12 mouse cellular contexts compared by ENCODE assay signal in genomic region chr6:52962600-52963429, GRCm38 (mm10).
DNase-seq lines count a peak whose midpoint lies in the region; ATAC-seq and TF ChIP-seq lines count a peak whose summit lies in the region.
"Had no signal": no experiment of that assay in that cellular context is flagged by ENCODE, and none has a peak within 500 bp of the region (broad histone marks: within the 10 kb centered on the region; RNA-seq: fewer than 3 reads in every experiment).

No protein-coding gene starts in this region.

- no peak for TF ChIP-seq EP300 in lung, postnatal 0 days (IDR thresholded peaks at IDR 0.05)
- no peak for TF ChIP-seq EP300 in stomach, postnatal 0 days (optimal IDR thresholded peaks at IDR 0.05)

- TF ChIP-seq CTCF in lung, postnatal 0 days (IDR thresholded peaks at IDR 0.05), result no peak
- TF ChIP-seq CTCF in stomach, postnatal 0 days (IDR thresholded peaks at IDR 0.05; ENCODE audit: low read depth), result no peak

- 72% methylated on average over 4 of the region's 4 CpGs for WGBS in heart, embryonic 10.5 days
- WGBS in lung, postnatal 0 days, result 45% methylated on average over 4 of the region's 4 CpGs
- WGBS in stomach, postnatal 0 days, result 55% methylated on average over 4 of the region's 4 CpGs
- 69% methylated on average over 4 of the region's 4 CpGs for WGBS in forebrain, embryonic 15.5 days

- H3K27me3 ChIP-seq in heart, embryonic 10.5 days (ENCODE audit: insufficient read depth, poor library complexity, severe bottlenecking), result no peaks in the 10 kb centered on the region
- no peaks in the 10 kb centered on the region for H3K27me3 ChIP-seq in lung, postnatal 0 days (replicated peaks; ENCODE audit: insufficient read depth, low read length)
- H3K27me3 ChIP-seq in stomach, postnatal 0 days (ENCODE audit: control insufficient read depth, insufficient read depth, low read length), result no peaks in the 10 kb centered on the region
- H3K27me3 ChIP-seq in forebrain, embryonic 15.5 days, result no peaks in the 10 kb centered on the region
- H3K27me3 ChIP-seq: liver, embryonic 15.5 days had no signal

- no peak overlapping the region for H3K4me2 ChIP-seq in lung, postnatal 0 days (replicated peaks; ENCODE audit: low read depth, low read length)
- no peak overlapping the region for H3K4me2 ChIP-seq in stomach, postnatal 0 days (replicated peaks; ENCODE audit: low read depth)
- no peak overlapping the region for H3K4me2 ChIP-seq in forebrain, embryonic 15.5 days (replicated peaks)
- H3K4me2 ChIP-seq: liver, embryonic 15.5 days had no signal

- peak overlapping the region; percentile 82 for H3K27ac ChIP-seq in heart, embryonic 10.5 days
- no peak overlapping the region for H3K27ac ChIP-seq in lung, postnatal 0 days (ENCODE audit: low read length)
- 0 out of 2 replicates have a peak overlapping the region, but pooled peaks have one; percentile 24 for H3K27ac ChIP-seq in stomach, postnatal 0 days (replicated peaks)
- H3K27ac ChIP-seq in forebrain, embryonic 15.5 days (replicated peaks), result no peak overlapping the region
- H3K27ac ChIP-seq: liver, embryonic 15.5 days had no signal

- peak; percentile 38 for ATAC-seq in lung, postnatal 0 days
- no peak for ATAC-seq in stomach, postnatal 0 days (ENCODE audit: low FRiP score, low TSS enrichment)
- ATAC-seq in forebrain, embryonic 15.5 days (replicated peaks), result no peak

- no peak for DNase-seq in heart, embryonic 10.5 days (ENCODE audit: low spot score)
- DNase-seq in heart, adult 18-20 months, result no peak
- DNase-seq in lung, postnatal 0 days (ENCODE audit: low spot score), result no peak
- no peak for DNase-seq in lung, adult 18-20 months
- DNase-seq in induced T-regulatory cell, adult 2 months (ENCODE audit: low read depth), result peak; percentile 47
- peak; percentile 12 for DNase-seq in stomach, postnatal 0 days (ENCODE audit: low spot score)
- no peak for DNase-seq in neural tube, embryonic 10.5 days (ENCODE audit: extremely low spot score, low spot score)
- DNase-seq: kidney, adult 8-10 months; layer of hippocampus, postnatal 36 days; midbrain, embryonic 14.5 days had no signal

- H3K9ac ChIP-seq in lung, postnatal 0 days (replicated peaks; ENCODE audit: low read depth), result no peak overlapping the region
- no peak overlapping the region for H3K9ac ChIP-seq in stomach, postnatal 0 days (ENCODE audit: low read length)
- no peak overlapping the region for H3K9ac ChIP-seq in forebrain, embryonic 15.5 days (replicated peaks)
- H3K9ac ChIP-seq: liver, embryonic 15.5 days had no signal

- H3K4me3 ChIP-seq in heart, embryonic 10.5 days, result no peak overlapping the region
- no peak overlapping the region for H3K4me3 ChIP-seq in lung, postnatal 0 days (ENCODE audit: low read depth, low read length)
- no peak overlapping the region for H3K4me3 ChIP-seq in stomach, postnatal 0 days (ENCODE audit: low read depth, low read length)
- no peak overlapping the region for H3K4me3 ChIP-seq in forebrain, embryonic 15.5 days
- H3K4me3 ChIP-seq: liver, embryonic 15.5 days had no signal

- no peaks in the 10 kb centered on the region for H3K9me3 ChIP-seq in heart, embryonic 10.5 days
- no peaks in the 10 kb centered on the region for H3K9me3 ChIP-seq in lung, postnatal 0 days (ENCODE audit: low read length)
- H3K9me3 ChIP-seq in stomach, postnatal 0 days (ENCODE audit: control insufficient read depth, low read length), result no peaks in the 10 kb centered on the region
- no peaks in the 10 kb centered on the region for H3K9me3 ChIP-seq in forebrain, embryonic 15.5 days
- H3K9me3 ChIP-seq: liver, embryonic 15.5 days had no signal

- peaks cover 61% of the 10 kb centered on the region for H3K4me1 ChIP-seq in heart, embryonic 10.5 days
- H3K4me1 ChIP-seq in lung, postnatal 0 days (ENCODE audit: insufficient read depth, low read depth, low read length), result peaks cover 4% of the 10 kb centered on the region
- H3K4me1 ChIP-seq in stomach, postnatal 0 days (replicated peaks; ENCODE audit: control insufficient read depth, insufficient read depth), result no peaks in the 10 kb centered on the region
- H3K4me1 ChIP-seq in forebrain, embryonic 15.5 days, result peaks cover 31% of the 10 kb centered on the region

- H3K36me3 ChIP-seq in heart, embryonic 10.5 days, result no peaks in the 10 kb centered on the region
- H3K36me3 ChIP-seq in lung, postnatal 0 days (ENCODE audit: insufficient read depth, low read length), result no peaks in the 10 kb centered on the region
- H3K36me3 ChIP-seq in stomach, postnatal 0 days (ENCODE audit: control insufficient read depth, insufficient read depth, low read length), result no peaks in the 10 kb centered on the region
- no peaks in the 10 kb centered on the region for H3K36me3 ChIP-seq in forebrain, embryonic 15.5 days
- H3K36me3 ChIP-seq: liver, embryonic 15.5 days had no signal

Comparison
In these comparisons a context has a peak if more than half of its experiments do, and no peak if none do; other contexts are left out.
1. DNase-seq: peak in induced T-regulatory cell, adult 2 months (single experiment) and stomach, postnatal 0 days (single experiment); none in heart, embryonic 10.5 days (single experiment), heart, adult 18-20 months (0 of 2), lung, postnatal 0 days (single experiment), lung, adult 18-20 months (0 of 2) and neural tube, embryonic 10.5 days (single experiment).
2. H3K27ac ChIP-seq: peak in heart, embryonic 10.5 days (single experiment) and stomach, postnatal 0 days (single experiment); none in lung, postnatal 0 days (single experiment) and forebrain, embryonic 15.5 days (single experiment).